Mouse (Mus musculus): ENCODE measurements around the gene Zfp296. TPM values are rescaled to one million over a fixed set of nuclear protein-coding genes. Genes with fewer than 3 reads are reported as not detected.

Gene Zfp296
- total RNA-seq (2023; ENCODE audit: inconsistent age) = 11.5 to 13.5 TPM (median 12.6 TPM) in 4 replicates

GRCm38 (mm10) chr7:19577141-19577852, at the start of gene Zfp296, which contains the start of gene Gemin7:
Gene Zfp296, plus strand, starts transcription at chr7:19577287.
Gene Gemin7, minus strand, starts transcription at chr7:19577595.

GRCm38 (mm10) chr7:19562643-19563410, 14.3 kb upstream of the Zfp296 start, which contains the start of gene Ppp1r37:
Gene Ppp1r37, minus strand, starts transcription at chr7:19563076.

GRCm38 (mm10) chr7:19603849-19604605, 26.9 kb downstream of the Zfp296 start, which contains the start of gene Clasrp:
Gene Clasrp, minus strand, starts transcription at chr7:19604486.

GRCm38 (mm10) chr7:19629361-19629734, 52.3 kb downstream of the Zfp296 start, which contains the start of gene Relb:
Gene Relb, minus strand, starts transcription at chr7:19629438.

Other genes starting within 250 kb of the Zfp296 start
- gene Ercc1, start 232.5 kb upstream of the Zfp296 start, total RNA-seq (2023; ENCODE audit: inconsistent age) = 66.5 to 73.8 TPM (median 68.8 TPM) in 4 replicates
- 6.2 to 8.3 TPM (median 7.5 TPM) in 4 replicates for gene Cd3eap, start 217.8 kb upstream of the Zfp296 start, total RNA-seq (2023; ENCODE audit: inconsistent age)
- gene Ppp1r13l, start 217.5 kb upstream of the Zfp296 start, total RNA-seq (2023; ENCODE audit: inconsistent age) = 0.54 to 2.1 TPM (median 0.86 TPM) in 4 replicates
- gene Ercc2, start 195.3 kb upstream of the Zfp296 start, total RNA-seq (2023; ENCODE audit: inconsistent age) = 66.6 to 74.4 TPM (median 69.9 TPM) in 4 replicates
- gene Klc3, start 173.2 kb upstream of the Zfp296 start, total RNA-seq (2023; ENCODE audit: inconsistent age) = 1.8 to 4.2 TPM (median 2.4 TPM) in 4 replicates
- 0.42 TPM in 1 of 4 replicates, not detected in the others for gene Ckm, start 172.5 kb upstream of the Zfp296 start, total RNA-seq (2023; ENCODE audit: inconsistent age)
- 25.7 to 29.5 TPM (median 27.5 TPM) in 4 replicates for gene Mark4, start 118.5 kb upstream of the Zfp296 start, total RNA-seq (2023; ENCODE audit: inconsistent age)
- gene Exoc3l2, start 114.0 kb upstream of the Zfp296 start, total RNA-seq (2023; ENCODE audit: inconsistent age) = not detected in 4 replicates
- 4.9 to 6.9 TPM (median 6.1 TPM) in 4 replicates for gene Bloc1s3, start 68.9 kb upstream of the Zfp296 start, total RNA-seq (2023; ENCODE audit: inconsistent age)
- gene Trappc6a, start 68.9 kb upstream of the Zfp296 start, total RNA-seq (2023; ENCODE audit: inconsistent age) = 25.7 to 35.6 TPM (median 30.6 TPM) in 4 replicates
- gene Nkpd1, start 59.4 kb upstream of the Zfp296 start, total RNA-seq (2023; ENCODE audit: inconsistent age) = 0.39 to 0.57 TPM (median 0.42 TPM) in 3 of 4 replicates, not detected in the other
- 50.2 to 62.6 TPM (median 55.2 TPM) in 4 replicates for gene Ppp1r37, start 14.2 kb upstream of the Zfp296 start, total RNA-seq (2023; ENCODE audit: inconsistent age)
- gene Gemin7, start 308 bp downstream of the Zfp296 start, total RNA-seq (2023; ENCODE audit: inconsistent age) = 75.7 to 86.9 TPM (median 84.1 TPM) in 4 replicates
- gene Clasrp, start 27.2 kb downstream of the Zfp296 start, total RNA-seq (2023; ENCODE audit: inconsistent age) = 100 to 118 TPM (median 109 TPM) in 4 replicates
- gene Relb, start 52.2 kb downstream of the Zfp296 start, total RNA-seq (2023; ENCODE audit: inconsistent age) = 110 to 121 TPM (median 118 TPM) in 4 replicates
- 75.3 to 90.5 TPM (median 78.3 TPM) in 4 replicates for gene Clptm1, start 87.7 kb downstream of the Zfp296 start, total RNA-seq (2023; ENCODE audit: inconsistent age)
- gene Apoc2, start 100.7 kb downstream of the Zfp296 start, total RNA-seq (2023; ENCODE audit: inconsistent age) = not detected in 4 replicates
- gene Gm44805, start 104.1 kb downstream of the Zfp296 start, total RNA-seq (2023; ENCODE audit: inconsistent age) = not detected in 4 replicates
- gene Apoc4, start 104.2 kb downstream of the Zfp296 start, total RNA-seq (2023; ENCODE audit: inconsistent age) = not detected in 4 replicates
- gene Apoc1, start 115.4 kb downstream of the Zfp296 start, total RNA-seq (2023; ENCODE audit: inconsistent age) = 1.9 to 4.3 TPM (median 2.0 TPM) in 3 of 4 replicates, not detected in the other
- gene Apoe, start 121.9 kb downstream of the Zfp296 start, total RNA-seq (2023; ENCODE audit: inconsistent age) = 84.7 to 201 TPM (median 96.1 TPM) in 4 replicates
- gene Tomm40, start 138.2 kb downstream of the Zfp296 start, total RNA-seq (2023; ENCODE audit: inconsistent age) = 52.3 to 57.5 TPM (median 53.4 TPM) in 4 replicates
- gene Nectin2, start 173.2 kb downstream of the Zfp296 start, total RNA-seq (2023; ENCODE audit: inconsistent age) = 0.51 TPM in 1 of 4 replicates, not detected in the others
- gene Bcam, start 193.7 kb downstream of the Zfp296 start, total RNA-seq (2023; ENCODE audit: inconsistent age) = 0.27 TPM in 1 of 4 replicates, not detected in the others
- 0.78 to 1.3 TPM (median 0.86 TPM) in 3 of 4 replicates, not detected in the other for gene Cblc, start 219.5 kb downstream of the Zfp296 start, total RNA-seq (2023; ENCODE audit: inconsistent age)
- 66.2 to 80.5 TPM (median 75.1 TPM) in 4 replicates for gene Bcl3, start 245.5 kb downstream of the Zfp296 start, total RNA-seq (2023; ENCODE audit: inconsistent age)

All from B cell, adult (primary cell).